Mouse (Mus musculus) intestine, postnatal 0 days (tissue): ENCODE measurements around the gene Ccnl2. TPM values are rescaled to one million over a fixed set of nuclear protein-coding genes. Genes with fewer than 3 reads are reported as not detected.

Source experiments
- ATAC-seq: fragments of 200-750 bp; cut with Nextera tagmentation; 2 replicates; pipeline ENCODE4 v1.8.0; 2017; ENCODE audit warnings: mild to moderate bottlenecking, moderate TSS enrichment, moderate library complexity
- H3K27ac ChIP-seq: fragments of 300-500 bp; sonication (generic); 2 replicates; pipeline ENCODE4 v1.5.1; 2014; ENCODE audit warnings: mild to moderate bottlenecking, low read depth, low read length, moderate library complexity
- H3K27me3 ChIP-seq: fragments of 300-500 bp; sonication (generic); replicated peaks from 2 replicates; pipeline ENCODE4 v1.6.1; 2014; ENCODE audit warnings: low read length, mixed read lengths; ENCODE audit not compliant: control insufficient read depth, insufficient read depth
- H3K36me3 ChIP-seq: fragments of 300-500 bp; sonication (generic); 2 replicates; pipeline ENCODE4 v1.6.1; 2014; ENCODE audit warnings: mild to moderate bottlenecking, moderate library complexity; ENCODE audit not compliant: control insufficient read depth, insufficient read depth
- H3K4me1 ChIP-seq: fragments of 300-500 bp; sonication (generic); replicated peaks from 2 replicates; pipeline ENCODE4 v1.6.1; 2014; ENCODE audit warnings: antibody characterized with exemption, low read length, mixed read lengths; ENCODE audit not compliant: control insufficient read depth, insufficient read depth
- H3K4me2 ChIP-seq: fragments of 300-500 bp; sonication (generic); replicated peaks from 2 replicates; pipeline ENCODE4 v1.6.1; 2014; ENCODE audit warnings: low read depth, mild to moderate bottlenecking, moderate library complexity
- H3K4me3 ChIP-seq: fragments of 300-500 bp; sonication (generic); 2 replicates; pipeline ENCODE4 v1.5.1; 2014; ENCODE audit warnings: low read depth, low read length
- H3K9ac ChIP-seq: fragments of 300-500 bp; sonication (generic); 2 replicates; pipeline ENCODE4 v1.6.1; 2014; ENCODE audit warnings: mild to moderate bottlenecking, low read depth, low read length
- H3K9me3 ChIP-seq: fragments of 300-500 bp; sonication (generic); 2 replicates; pipeline ENCODE4 v1.6.1; 2016; ENCODE audit warnings: mixed run types; ENCODE audit not compliant: control insufficient read depth
- CTCF ChIP-seq: sonication (generic); IDR thresholded peaks from 2 replicates; pipeline ENCODE4 v1.5.1; 2016; ENCODE audit warnings: low read depth, mild to moderate bottlenecking, control low read depth, antibody characterized with exemption, moderate library complexity
- WGBS: fragments of 180-500 bp; shearing (Covaris S2); extraction: QIAGEN DNeasy Blood & Tissue Kit; methylation state at CpG from one replicate; pipeline ENCODE4 v1.1.7; 2014; 5-methylcytosine and 5-hydroxymethylcytosine counted together
- polyA plus RNA-seq: library from polyadenylated mRNA; unstranded; fragments of >200 nt; fragmentation: Nextera tagmentation; extraction: Ambion mirVana; gene quantifications from 2 replicates; pipeline ENCODE4 v1.2.1, GENCODE M21; 2015

The Ccnl2 gene
- polyA plus RNA-seq, 1 experiment from 2014 or later = 54.7 TPM

GRCm38 (mm10) chr4:155777816-155778215, 34.5 kb upstream of the Ccnl2 start:
- Histone ChIP-seq H3K36me3 (no peaks in the 10 kb centered on the region), H3K4me3 (no peak overlapping the region), H3K9me3 (no peaks in the 10 kb centered on the region), H3K4me1 (peaks cover 8% of the 10 kb centered on the region; the same call in 1 of the 2 replicates), H3K27ac (no peak overlapping the region), H3K9ac (no peak overlapping the region), H3K27me3 (no peaks in the 10 kb centered on the region), H3K4me2 (no peak overlapping the region)
- ATAC-seq = no peak
- no peak for TF ChIP-seq CTCF
- WGBS = 75% methylated on average over 2 of the region's 2 CpGs

DNA sequence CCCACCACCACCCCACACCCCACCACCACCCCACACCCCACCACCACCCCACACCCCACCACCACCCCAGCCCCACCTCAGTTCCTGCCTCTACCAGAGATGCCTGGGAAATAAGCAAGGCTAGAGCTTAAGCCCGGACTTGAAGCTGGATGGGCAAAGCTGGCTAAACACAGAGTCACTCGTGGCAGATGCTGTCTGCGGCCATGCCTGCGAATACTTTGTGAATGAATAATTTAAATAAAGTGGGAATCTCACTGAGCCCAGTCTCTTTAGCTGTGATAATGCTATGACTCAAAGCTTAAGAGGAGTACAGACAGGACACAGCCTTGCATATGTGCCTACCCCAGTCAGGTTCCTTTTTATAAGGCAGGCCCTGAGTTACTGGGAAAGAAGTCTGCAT, 32.8 kb upstream of the Ccnl2 start:
- Histone ChIP-seq H3K9me3 (no peaks in the 10 kb centered on the region), H3K27me3 (no peaks in the 10 kb centered on the region), H3K4me3 (no peak overlapping the region), H3K4me1 (peaks cover 8% of the 10 kb centered on the region; the same call in 1 of the 2 replicates), H3K36me3 (no peaks in the 10 kb centered on the region), H3K27ac (no peak overlapping the region), H3K4me2 (no peak overlapping the region), H3K9ac (no peak overlapping the region)
- no peak for ATAC-seq
- TF ChIP-seq CTCF = no peak
- WGBS = 79% methylated on average over 4 of the region's 4 CpGs

GRCm38 (mm10) chr4:155780895-155781294, 31.4 kb upstream of the Ccnl2 start:
- Histone ChIP-seq H3K4me3 (no peak overlapping the region), H3K4me1 (peaks cover 14% of the 10 kb centered on the region), H3K36me3 (no peaks in the 10 kb centered on the region), H3K9ac (no peak overlapping the region), H3K9me3 (no peaks in the 10 kb centered on the region), H3K27me3 (no peaks in the 10 kb centered on the region), H3K4me2 (no peak overlapping the region), H3K27ac (no peak overlapping the region; the same call in 1 of the 2 replicates)
- TF ChIP-seq CTCF = no peak
- 48% methylated on average over 6 of the region's 6 CpGs for WGBS
- ATAC-seq = no peak

DNA sequence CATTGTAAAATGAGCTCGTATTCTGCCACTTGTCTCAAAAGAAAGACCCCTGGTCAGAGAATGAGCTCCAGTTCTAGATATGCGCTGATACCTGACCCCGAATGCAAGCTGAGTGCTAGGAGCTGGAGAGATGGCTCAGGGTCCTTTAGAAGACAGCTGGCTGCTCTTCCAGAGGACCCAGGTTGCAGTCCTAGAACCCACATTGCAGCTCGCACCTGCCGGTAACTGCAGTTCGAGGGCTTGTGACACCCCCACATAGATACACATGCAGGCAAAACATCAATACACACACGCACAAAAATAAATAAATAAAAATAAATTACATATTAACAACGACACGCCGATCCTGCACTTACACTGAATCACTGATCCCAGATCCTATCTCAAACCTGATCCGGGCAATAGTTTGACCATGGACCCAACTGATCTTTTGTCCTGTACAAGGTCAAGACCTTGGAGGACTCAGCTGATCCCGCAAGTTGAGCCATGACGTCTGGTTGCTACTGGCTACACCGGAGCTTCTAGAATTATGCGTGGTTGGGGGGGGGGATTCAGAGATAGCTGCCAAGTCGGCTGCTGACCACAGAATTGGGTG, 28.7 kb upstream of the Ccnl2 start:
- no peaks in the 10 kb centered on the region for H3K36me3 ChIP-seq
- H3K27me3 ChIP-seq = no peaks in the 10 kb centered on the region
- peaks cover 6% of the 10 kb centered on the region for H3K4me1 ChIP-seq
- H3K4me2 ChIP-seq = peak overlapping the region; percentile 90
- peak overlapping the region; percentile 70 for H3K4me3 ChIP-seq
- WGBS = 22% methylated on average over 16 of the region's 16 CpGs
- H3K9me3 ChIP-seq = no peaks in the 10 kb centered on the region
- H3K27ac ChIP-seq = peak overlapping the region; percentile 98
- ATAC-seq = peak; percentile 15; the same call in 1 of the 2 replicates
- no peak for TF ChIP-seq CTCF
- H3K9ac ChIP-seq = peak overlapping the region; percentile 74

DNA sequence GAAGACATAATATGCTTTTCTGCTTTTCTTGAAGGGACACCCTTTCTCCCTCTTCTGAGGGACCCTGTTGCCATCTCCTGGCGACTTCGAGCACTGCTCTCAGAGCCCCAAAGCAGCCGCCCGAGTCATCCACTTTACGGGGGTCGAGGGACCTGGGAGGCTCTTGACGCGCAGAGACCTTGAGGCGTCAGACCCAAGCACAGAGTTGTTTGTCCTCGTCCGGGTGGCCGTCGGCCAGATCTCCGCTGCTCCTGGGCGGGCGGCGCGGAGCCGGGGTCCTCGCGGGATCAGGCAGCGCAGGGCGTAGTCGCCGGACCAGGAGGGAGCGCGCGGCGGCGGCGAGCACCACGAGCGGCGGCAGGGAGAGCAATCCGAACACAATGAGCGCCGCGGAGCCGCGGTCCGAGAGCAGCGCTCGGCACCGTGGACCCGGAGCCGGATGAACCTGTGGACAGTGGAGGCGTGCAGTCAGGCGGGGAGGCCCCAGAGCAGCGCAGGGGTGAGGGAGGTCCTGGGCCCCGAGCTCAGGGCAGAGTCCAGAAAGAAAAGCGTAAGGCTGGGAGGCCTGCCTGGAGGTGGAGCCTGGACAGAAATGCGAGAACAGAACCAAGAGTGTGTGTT, 28.1 kb upstream of the Ccnl2 start:
- peak; percentile 93 for ATAC-seq

DNA sequence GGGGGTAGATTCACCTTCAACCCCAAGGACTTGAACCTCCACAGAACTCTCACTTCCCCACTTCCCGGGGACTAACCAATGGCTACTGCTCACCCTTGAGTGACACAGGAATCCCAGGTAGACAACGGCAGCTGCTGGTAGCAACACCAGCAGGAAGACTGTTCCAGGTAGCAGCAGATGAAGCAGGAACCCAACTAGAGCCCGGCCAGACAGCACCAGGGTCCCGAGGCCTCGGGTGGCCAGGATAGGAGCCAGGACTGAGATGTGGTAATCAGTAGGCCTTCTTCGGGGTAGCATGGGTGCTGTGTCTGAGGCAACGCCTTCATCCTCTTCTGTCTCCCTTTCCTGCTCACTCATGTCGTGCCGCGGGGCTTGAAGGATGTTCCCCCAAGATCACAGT, 27.0 kb upstream of the Ccnl2 start:
- H3K9ac ChIP-seq = no peak overlapping the region

More for the DNA sequence above, 28.1 kb upstream of the Ccnl2 start:
- Histone ChIP-seq H3K27ac (peak overlapping the region; percentile 98), H3K9me3 (no peaks in the 10 kb centered on the region), H3K27me3 (no peaks in the 10 kb centered on the region), H3K4me1 (peaks cover 6% of the 10 kb centered on the region), H3K36me3 (no peaks in the 10 kb centered on the region), H3K9ac (peak overlapping the region; percentile 74), H3K4me2 (peak overlapping the region; percentile 90), H3K4me3 (peak overlapping the region; percentile 70)
- TF ChIP-seq CTCF = peak; percentile 86
- under 1% methylated on average over 52 of the region's 52 CpGs for WGBS

More for the DNA sequence above, 27.0 kb upstream of the Ccnl2 start:
- Histone ChIP-seq H3K9me3 (no peaks in the 10 kb centered on the region), H3K36me3 (no peaks in the 10 kb centered on the region), H3K4me2 (no peak overlapping the region), H3K4me3 (no peak overlapping the region), H3K4me1 (peaks cover 6% of the 10 kb centered on the region), H3K27ac (no peak overlapping the region), H3K27me3 (no peaks in the 10 kb centered on the region)
- no peak for TF ChIP-seq CTCF
- no peak for ATAC-seq
- 80% methylated on average over 10 of the region's 10 CpGs for WGBS
